8 mouse cellular contexts compared by ENCODE assay signal in genomic region chr7:100608130-100608741, GRCm38 (mm10). TPM values are rescaled to one million over a fixed set of nuclear protein-coding genes. Genes with fewer than 3 reads are reported as not detected.
A peak's percentile ranks its signal among the peaks of the same experiment; 100 is the strongest.
DNase-seq lines count a peak whose midpoint lies in the region; ATAC-seq and TF ChIP-seq lines count a peak whose summit lies in the region.

TSS of gene Mrpl48 (minus strand) at chr7:100608301.

- WGBS in hindbrain, embryonic 14.5 days, result under 1% methylated on average over 43 of the region's 43 CpGs

- peak within 1 kb of the TSS; percentile 71 for H3K4me2 ChIP-seq in hindbrain, embryonic 14.5 days (replicated peaks)

- no peaks in the 10 kb centered on the region for H3K9me3 ChIP-seq in hindbrain, embryonic 14.5 days (ENCODE audit: control insufficient read depth, low read length)

- peak; percentile 71 to 89 for DNase-seq in adrenal gland, adult (ENCODE audit: inconsistent age in 2 of 2, low spot score in 1 of 2)
- DNase-seq in gastrocnemius, adult 2 months, result peak; percentile 84
- peak; percentile 49 for DNase-seq in hindbrain, embryonic 14.5 days (ENCODE audit: low spot score)
- peak; percentile 52 for DNase-seq in left cerebral cortex, adult 11 months (ENCODE audit: low spot score)
- peak; percentile 28 for DNase-seq in lung, postnatal 25 days (ENCODE audit: low spot score)
- peak; percentile 54 for DNase-seq in retina, postnatal 1 day
- no peak for DNase-seq in natural killer cell, adult 2 months (ENCODE audit: low spot score in 2 of 2)

- no peaks in the 10 kb centered on the region for H3K36me3 ChIP-seq in hindbrain, embryonic 14.5 days (replicated peaks; ENCODE audit: control insufficient read depth, insufficient read depth)

- H3K27me3 ChIP-seq in hindbrain, embryonic 14.5 days (ENCODE audit: control insufficient read depth, insufficient read depth, low read length), result no peaks in the 10 kb centered on the region

- no peak for TF ChIP-seq CTCF in gastrocnemius, adult 2 months (IDR thresholded peaks at IDR 0.05)

- H3K4me1 ChIP-seq in hindbrain, embryonic 14.5 days (replicated peaks; ENCODE audit: control insufficient read depth, insufficient read depth, low read length), result peaks cover 23% of the 10 kb centered on the region

- H3K4me3 ChIP-seq in gastrocnemius, adult 2 months, result peak within 1 kb of the TSS; percentile 100
- peak within 1 kb of the TSS; percentile 91 for H3K4me3 ChIP-seq in hindbrain, embryonic 14.5 days (replicated peaks; ENCODE audit: low read length)

- peak within 1 kb of the TSS; percentile 99 for H3K9ac ChIP-seq in hindbrain, embryonic 14.5 days

- no peak for ATAC-seq in common myeloid progenitor, adult 5-6 weeks (replicated peaks; ENCODE audit: low read depth, poor library complexity, severe bottlenecking)
- peak; percentile 13 for ATAC-seq in hindbrain, embryonic 14.5 days (ENCODE audit: low FRiP score)

- intact Hi-C loops in gastrocnemius, adult 2 months (cut with DNase I), result no loop called here

- H3K27ac ChIP-seq in gastrocnemius, adult 2 months, result peak within 1 kb of the TSS; percentile 96
- peak within 1 kb of the TSS; percentile 99 for H3K27ac ChIP-seq in hindbrain, embryonic 14.5 days

RNA-seq across cellular contexts. Expression of gene Mrpl48, which starts in this region (rescaled TPM):
- 70.3 and 84.2 TPM in 2 replicates for total RNA-seq in common myeloid progenitor, adult 5-6 weeks (2017)
- 10 to 100 TPM; 55.0 to 60.2 TPM for total RNA-seq in gastrocnemius, adult 2 months (2021)
- 86.0 and 89.5 TPM in 2 replicates for polyA plus RNA-seq in hindbrain, embryonic 14.5 days (2014; fragmentation: Nextera tagmentation; extraction: Ambion mirVana)

Comparison
In these comparisons a context has a peak if more than half of its experiments do, and no peak if none do; other contexts are left out.
1. DNase-seq: peak in adrenal gland, adult (2 of 2), gastrocnemius, adult 2 months (single experiment), hindbrain, embryonic 14.5 days (single experiment), left cerebral cortex, adult 11 months (single experiment), lung, postnatal 25 days (single experiment) and retina, postnatal 1 day (single experiment); none in natural killer cell, adult 2 months (0 of 2).